Mouse (Mus musculus) hematopoietic stem cell, adult 5-6 weeks (primary cell): ENCODE data around the gene Il25. TPM values are rescaled to one million over a fixed set of nuclear protein-coding genes. Genes with fewer than 3 reads are reported as not detected.
"Not testable (repeated sequence)": the region's sequence is repeated elsewhere in the genome, so short reads cannot be mapped to it uniquely, and the experiment has no call there.

ENCODE experiments used
- ATAC-seq, 2 experiments: fragments of 125-278 bp in 1 of 2; replicated peaks in 1 of 2; 2 replicates each; pipeline ENCODE4 v1.8.0; 2016 to 2017; ENCODE audit warnings: inconsistent platforms in 2 of 2, mild to moderate bottlenecking in 2 of 2, moderate number of reproducible peaks in 2 of 2, low read depth in 1 of 2, moderate TSS enrichment in 1 of 2; ENCODE audit not compliant: low FRiP score in 2 of 2, poor library complexity in 2 of 2, severe bottlenecking in 2 of 2, insufficient read depth in 1 of 2, low TSS enrichment in 1 of 2
- total RNA-seq: library from RNA; stranded (forward); fragments of 172-1452, 232-1000 nt; gene quantifications from 2 replicates; pipeline ENCODE4 v1.2.3, GENCODE M21; 2017

Il25 gene
- total RNA-seq, 1 experiment from 2014 or later: not detected

- ATAC-seq: no peak
Observed at GRCm38 (mm10) chr14:54965044-54965443, 32.5 kb downstream of the Il25 start.

GRCm38 (mm10) chr14:54965631-54966030, 33.1 kb downstream of the Il25 start:
- ATAC-seq: no peak

- ATAC-seq: no peak
Observed at GRCm38 (mm10) chr14:54966320-54966977, 34.0 kb downstream of the Il25 start, which contains the start of gene Myh6. Gene Myh6 (minus strand): TSS chr14:54966927.

GRCm38 (mm10) chr14:54967874-54968273, 35.4 kb downstream of the Il25 start:
- ATAC-seq: no peak

- ATAC-seq: no peak
Observed at GRCm38 (mm10) chr14:54968344-54968743, 35.8 kb downstream of the Il25 start.

GRCm38 (mm10) chr14:54972786-54973185, 40.3 kb downstream of the Il25 start:
- ATAC-seq: not testable (repeated sequence)

GRCm38 (mm10) chr14:54974068-54974791, 41.7 kb downstream of the Il25 start:
- no peak for ATAC-seq

GRCm38 (mm10) chr14:54976633-54977032, 44.1 kb downstream of the Il25 start, which contains the start of gene Gm17428:
Gene Gm17428 (plus strand): TSS chr14:54976933.
- no peak for ATAC-seq

GRCm38 (mm10) chr14:54978664-54979063, 46.2 kb downstream of the Il25 start:
- no peak for ATAC-seq

- no peak for ATAC-seq
Observed at GRCm38 (mm10) chr14:54981934-54982333, 49.4 kb downstream of the Il25 start.

Other genes starting within 250 kb of the Il25 start
- 34.8 and 47.8 TPM in 2 replicates for gene 1700123O20Rik, start 246.5 kb upstream of the Il25 start, total RNA-seq
- gene Acin1, start 245.8 kb upstream of the Il25 start, total RNA-seq: 261 and 357 TPM in 2 replicates
- gene Gm29776, start 233.9 kb upstream of the Il25 start, total RNA-seq: 1.1 TPM in 1 of 2 replicates, not detected in the other
- 11.4 and 25.4 TPM in 2 replicates for gene Cebpe, start 220.5 kb upstream of the Il25 start, total RNA-seq
- 2.3 and 3.2 TPM in 2 replicates for gene Slc7a8, start 150.7 kb upstream of the Il25 start, total RNA-seq
- gene Rnf212b, start 118.6 kb upstream of the Il25 start, total RNA-seq: not detected in 2 replicates
- 11.3 and 19.1 TPM in 2 replicates for gene Homez, start 61.7 kb upstream of the Il25 start, total RNA-seq
- gene Ppp1r3e, start 55.1 kb upstream of the Il25 start, total RNA-seq: 2.6 and 3.6 TPM in 2 replicates
- 6.1 and 13.1 TPM in 2 replicates for gene Bcl2l2, start 49.3 kb upstream of the Il25 start, total RNA-seq
- gene Gm20521, start 49.3 kb upstream of the Il25 start, total RNA-seq: not detected in 2 replicates
- 268 and 313 TPM in 2 replicates for gene Pabpn1, start 40.2 kb upstream of the Il25 start, total RNA-seq
- gene Slc22a17, start 19.6 kb upstream of the Il25 start, total RNA-seq: 0.94 and 4.6 TPM in 2 replicates
- not detected in 2 replicates for gene Efs, start 6.6 kb upstream of the Il25 start, total RNA-seq
- gene Cmtm5, start 3.6 kb downstream of the Il25 start, total RNA-seq: not detected in 2 replicates
- gene Myh6, start 34.2 kb downstream of the Il25 start, total RNA-seq: not detected in 2 replicates
- gene Gm17428, start 44.2 kb downstream of the Il25 start, total RNA-seq: not detected in 2 replicates
- gene Myh7, start 61.9 kb downstream of the Il25 start, total RNA-seq: not detected in 2 replicates
- 58.0 and 66.5 TPM in 2 replicates for gene Ngdn, start 82.8 kb downstream of the Il25 start, total RNA-seq
- 3.1 and 3.8 TPM in 2 replicates for gene Zfhx2, start 159.6 kb downstream of the Il25 start, total RNA-seq
- gene Thtpa, start 162.1 kb downstream of the Il25 start, total RNA-seq: 9.0 and 17.9 TPM in 2 replicates
- 17.2 and 23.9 TPM in 2 replicates for gene Ap1g2, start 173.9 kb downstream of the Il25 start, total RNA-seq
- not detected in 2 replicates for gene Jph4, start 184.2 kb downstream of the Il25 start, total RNA-seq